Mouse (Mus musculus): Measurements from ENCODE around the gene Atrnl1.

GRCm38 (mm10) chr19:57625738-57626137 is 14.9 kb downstream of the Atrnl1 start:
- TF ChIP-seq GATA1 (IDR thresholded peaks at IDR 0.05; ENCODE audit: borderline replicate concordance, low read length) (no peak), FLI1 (IDR thresholded peaks at IDR 0.05; ENCODE audit: low read length) (no peak)

Measured in megakaryocyte, embryonic 14.5 days (primary cell).